Mouse (Mus musculus): ENCODE results near the gene Car2. TPM values are rescaled to one million over a fixed set of nuclear protein-coding genes. Genes with fewer than 3 reads are reported as not detected.

The Car2 gene
- total RNA-seq, 2 experiments from 2014 or later, result 115 to 131 TPM

GRCm38 (mm10) chr3:14917261-14917660 lies 31.2 kb downstream of the Car2 start:
- no peak for DNase-seq (ENCODE audit: low spot score in 2 of 2)

GRCm38 (mm10) chr3:14944706-14945105 lies 58.6 kb downstream of the Car2 start:
- DNase-seq (ENCODE audit: low spot score in 2 of 2), result no peak

- DNase-seq (ENCODE audit: low spot score in 2 of 2), result no peak
Measured at GRCm38 (mm10) chr3:14945627-14946026, 59.6 kb downstream of the Car2 start.

- peak; percentile 5 to 14 for DNase-seq (ENCODE audit: low spot score in 2 of 2)
Measured at GRCm38 (mm10) chr3:14948067-14948800, 62.2 kb downstream of the Car2 start.

GRCm38 (mm10) chr3:14950031-14950430 lies 64.0 kb downstream of the Car2 start:
- DNase-seq (ENCODE audit: low spot score in 2 of 2), result no peak

Other genes with a start within 250 kb of the Car2 start
- gene Car13, start 244.5 kb upstream of the Car2 start, total RNA-seq (2021), result 1 to 10 TPM; 1.4 to 2.4 TPM
- not detected for gene Car1, start 77.9 kb upstream of the Car2 start, total RNA-seq (2021)
- 1 to 10 TPM in 1 of 2 experiments, under 1 TPM in 1; 0.89 to 1.3 TPM for gene Car3, start 22.8 kb upstream of the Car2 start, total RNA-seq (2021)